Mouse (Mus musculus): ENCODE results near the gene Lenep.

DNA sequence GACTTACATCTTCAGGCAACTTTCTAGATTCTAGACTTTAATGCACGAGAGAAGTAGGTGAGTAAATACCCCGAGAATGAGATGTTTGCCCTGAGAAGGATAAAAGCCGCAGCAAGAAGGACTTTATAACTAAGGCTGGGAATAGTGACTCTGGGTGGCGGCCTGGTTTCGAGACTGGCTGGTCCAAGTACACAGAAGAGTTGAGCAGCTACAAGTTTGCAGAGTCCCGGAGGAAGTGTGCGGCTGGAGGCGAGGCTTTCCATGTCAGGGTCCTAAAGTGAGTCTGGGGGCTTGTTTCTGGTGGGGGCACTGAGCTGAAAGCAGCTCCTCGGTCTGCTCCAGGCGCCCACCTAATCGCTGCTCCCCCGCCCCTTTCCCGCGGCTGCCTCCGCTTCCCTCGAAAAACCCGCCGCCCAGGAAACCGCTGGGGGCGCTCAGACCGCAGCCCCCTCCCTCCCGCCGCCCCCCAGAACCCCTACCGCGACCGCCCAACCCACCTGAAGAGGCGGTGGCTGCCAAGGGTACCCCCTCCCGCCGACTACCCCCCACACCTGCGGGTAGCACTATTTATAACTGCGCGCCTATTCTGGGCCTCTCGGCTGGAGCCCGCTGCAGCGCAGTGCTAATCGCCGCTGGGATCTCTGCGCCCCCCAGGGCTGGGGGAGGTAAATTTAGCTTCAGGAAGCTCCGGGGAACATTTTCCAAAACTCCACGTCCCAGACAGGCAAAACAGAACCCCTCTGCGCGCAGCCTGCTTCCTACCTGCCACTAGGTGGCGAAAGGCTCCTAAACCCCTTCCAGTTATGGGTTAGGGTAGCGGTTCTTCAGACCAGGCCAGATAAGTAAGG lies 6.6 kb downstream of the Lenep start:
- TF ChIP-seq CTCF (IDR thresholded peaks at IDR 0.05; ENCODE audit: borderline replicate concordance, insufficient read depth, low read depth, low read length) (peak; percentile 83), POLR2A (IDR thresholded peaks at IDR 0.05; ENCODE audit: borderline replicate concordance, insufficient read depth, low read length) (no peak)

Data from cerebellum, adult 2 months (tissue).